7 mouse cellular contexts compared by ENCODE assay signal in genomic region chr1:93803556-93804507, GRCm38 (mm10). TPM values are rescaled to one million over a fixed set of nuclear protein-coding genes. Genes with fewer than 3 reads are reported as not detected.
DNase-seq lines count a peak whose midpoint lies in the region; ATAC-seq lines count a peak whose summit lies in the region.

Gene Ing5, plus strand, starts transcription at chr1:93803965.

- H3K4me2 ChIP-seq in intestine, embryonic 15.5 days (replicated peaks): peak within 1 kb of the TSS; percentile 90

- H3K27ac ChIP-seq in intestine, embryonic 15.5 days: peak within 1 kb of the TSS; percentile 98
- peak within 1 kb of the TSS; percentile 98 for H3K27ac ChIP-seq in midbrain, embryonic 10.5 days (replicated peaks)

- ATAC-seq in intestine, embryonic 15.5 days: peak; percentile 93

- peak within 1 kb of the TSS; percentile 87 for H3K4me3 ChIP-seq in intestine, embryonic 15.5 days (replicated peaks)
- peak within 1 kb of the TSS; percentile 86 for H3K4me3 ChIP-seq in midbrain, embryonic 10.5 days

- H3K9ac ChIP-seq in intestine, embryonic 15.5 days: peak within 1 kb of the TSS; percentile 80

- WGBS in intestine, embryonic 15.5 days: under 1% methylated on average over 88 of the region's 94 CpGs
- WGBS in midbrain, embryonic 10.5 days: under 1% methylated on average over 92 of the region's 94 CpGs

- DNase-seq in adrenal gland, adult (ENCODE audit: inconsistent age in 2 of 2, low spot score in 1 of 2): peak; percentile 99 to 100
- peak; percentile 98 for DNase-seq in embryo, embryonic 10.5 days (ENCODE audit: low spot score)
- DNase-seq in gastrocnemius, postnatal 25 days: peak; percentile 98
- peak; percentile 99 for DNase-seq in left cerebral cortex, postnatal 25 days (ENCODE audit: low spot score in 2 of 2)
- DNase-seq in midbrain, embryonic 10.5 days (ENCODE audit: low spot score): peak; percentile 99
- peak; percentile 100 for DNase-seq in right cerebral cortex, postnatal 4 days

- H3K9me3 ChIP-seq in intestine, embryonic 15.5 days: no peaks in the 10 kb centered on the region
- H3K9me3 ChIP-seq in midbrain, embryonic 10.5 days (replicated peaks): no peaks in the 10 kb centered on the region

- intact Hi-C loops in left cerebral cortex, postnatal 25 days (cut with DNase I): loop anchor here (1.0 to 2.0 kb wide), 2 partner anchors 50 to 169 kb away; partner anchors contain the start of gene Thap4

- H3K4me1 ChIP-seq in intestine, embryonic 15.5 days (replicated peaks): peaks cover 14% of the 10 kb centered on the region
- peaks cover 41% of the 10 kb centered on the region for H3K4me1 ChIP-seq in midbrain, embryonic 10.5 days

- H3K36me3 ChIP-seq in intestine, embryonic 15.5 days: peaks cover 12% of the 10 kb centered on the region
- H3K36me3 ChIP-seq in midbrain, embryonic 10.5 days: peaks cover 53% of the 10 kb centered on the region

- H3K27me3 ChIP-seq in intestine, embryonic 15.5 days (replicated peaks): no peaks in the 10 kb centered on the region
- H3K27me3 ChIP-seq in midbrain, embryonic 10.5 days (ENCODE audit: low read depth, poor library complexity, severe bottlenecking): no peaks in the 10 kb centered on the region

RNA-seq across cellular contexts. Expression of gene Ing5, which starts in this region (rescaled TPM):
- total RNA-seq in gastrocnemius, postnatal 25 days (2021): 1 to 10 TPM; 3.1 TPM
- polyA plus RNA-seq in intestine, embryonic 15.5 days (2015; fragmentation: Nextera tagmentation; extraction: Ambion mirVana): 16.8 and 17.6 TPM in 2 replicates
- total RNA-seq in left cerebral cortex, postnatal 25 days (2021): 10 to 100 TPM; 10.6 to 12.1 TPM
- polyA plus RNA-seq in midbrain, embryonic 10.5 days (2016; fragmentation: Nextera tagmentation; extraction: Ambion mirVana): 24.3 and 25.7 TPM in 2 replicates

Comparison
In these comparisons a context has a peak if more than half of its experiments do, and no peak if none do; other contexts are left out.
1. Peak in every context shown above with its lines: DNase-seq, ATAC-seq, H3K4me3 ChIP-seq and H3K27ac ChIP-seq.